Mouse (Mus musculus): Measurements from ENCODE around the gene Rpl13a. TPM values are rescaled to one million over a fixed set of nuclear protein-coding genes. Genes with fewer than 3 reads are reported as not detected.
A peak's percentile ranks its signal among the peaks of the same experiment; 100 is the strongest.

Gene Rpl13a
- total RNA-seq, 2 experiments from 2014 or later, result 608 to 639 TPM

- DNase-seq (ENCODE audit: low spot score in 2 of 2), result no peak
- intact Hi-C loops (cut with DNase I), result loop anchor here (5.0 to 10.0 kb wide), 2 partner anchors 41 to 214 kb away; partner anchors contain the start of gene Rps11
These were observed 47.5 kb downstream of the Rpl13a start for GRCm38 (mm10) chr7:45081016-45081415.

- intact Hi-C loops (cut with DNase I), result loop anchor here (2.0 to 10.0 kb wide), 3 partner anchors 42 to 215 kb away; partner anchors contain the start of genes Flt3l, Gm45713 and Rps11
- peak; percentile 92 to 95 for DNase-seq (ENCODE audit: low spot score in 2 of 2)
These were observed 48.7 kb downstream of the Rpl13a start for GRCm38 (mm10) chr7:45079856-45080255.

GRCm38 (mm10) chr7:45078513-45078912, 50.0 kb downstream of the Rpl13a start:
- peak; percentile 60 to 74 for DNase-seq (ENCODE audit: low spot score in 2 of 2)
- intact Hi-C loops (cut with DNase I), result loop anchor here (2.0 kb wide), 1 partner anchor 58 kb away; the partner anchor contains the start of genes Flt3l and Gm45713

GRCm38 (mm10) chr7:45077829-45078228, 50.7 kb downstream of the Rpl13a start:
- intact Hi-C loops (cut with DNase I), result loop anchor here (2.0 kb wide), 1 partner anchor 59 kb away; the partner anchor contains the start of genes Flt3l and Gm45713
- no peak for DNase-seq (ENCODE audit: low spot score in 2 of 2)

GRCm38 (mm10) chr7:45077322-45077721, 51.2 kb downstream of the Rpl13a start:
- intact Hi-C loops (cut with DNase I), result no loop called here

GRCm38 (mm10) chr7:45076501-45076900, 52.1 kb downstream of the Rpl13a start:
- no peak for DNase-seq (ENCODE audit: low spot score in 2 of 2)
- intact Hi-C loops (cut with DNase I), result no loop called here

More at GRCm38 (mm10) chr7:45077322-45077721, 51.2 kb downstream of the Rpl13a start:
- DNase-seq (ENCODE audit: low spot score in 2 of 2), result no peak

Small RNAs within 50 kb of the gene (microRNA-seq; reads per million reads assigned to microRNA genes)
- gene Mir150 (897 to 1,153 reads per million in 2 experiments), gene Mir5121 (16.1 to 16.2 reads per million in 2 experiments), gene Mir7055 (4.0 to 4.5 reads per million in 2 experiments)

Other genes with a start within 250 kb of the Rpl13a start
- gene Med25, start 236.0 kb downstream of the Rpl13a start, total RNA-seq (2021), result 100 to 1,000 TPM in 1 of 2 experiments, 10 to 100 TPM in 1; 92.5 to 103 TPM
- 10 to 100 TPM; 20.4 to 22.9 TPM for gene Fuz, start 232.7 kb downstream of the Rpl13a start, total RNA-seq (2021)
- 100 to 1,000 TPM; 381 to 392 TPM for gene Ap2a1, start 199.3 kb downstream of the Rpl13a start, total RNA-seq (2021)
- 1 to 10 TPM; 2.6 to 2.8 TPM for gene Tsks, start 185.6 kb downstream of the Rpl13a start, total RNA-seq (2021)
- 100 to 1,000 TPM in 1 of 2 experiments, 10 to 100 TPM in 1; 97.4 to 101 TPM for gene Cpt1c, start 153.9 kb downstream of the Rpl13a start, total RNA-seq (2021)
- gene Prmt1, start 142.2 kb downstream of the Rpl13a start, total RNA-seq (2021), result 100 to 1,000 TPM; 166 to 183 TPM
- 10 to 100 TPM; 26.7 to 30.4 TPM for gene Irf3, start 131.1 kb downstream of the Rpl13a start, total RNA-seq (2021)
- 1 to 10 TPM; 2.7 to 3.3 TPM for gene Bcl2l12, start 130.0 kb downstream of the Rpl13a start, total RNA-seq (2021)
- 100 to 1,000 TPM; 153 to 162 TPM for gene Scaf1, start 112.4 kb downstream of the Rpl13a start, total RNA-seq (2021)
- 10 to 100 TPM; 11.4 to 13.0 TPM for gene Rras, start 110.8 kb downstream of the Rpl13a start, total RNA-seq (2021)
- 10 to 100 TPM; 61.4 to 65.7 TPM for gene Prr12, start 75.9 kb downstream of the Rpl13a start, total RNA-seq (2021)
- 10 to 100 TPM; 52.4 to 54.1 TPM for gene Nosip, start 66.3 kb downstream of the Rpl13a start, total RNA-seq (2021)
- gene Prrg2, start 66.1 kb downstream of the Rpl13a start, total RNA-seq (2021), result 1 to 10 TPM; 6.6 to 7.1 TPM
- gene Rcn3, start 36.5 kb downstream of the Rpl13a start, total RNA-seq (2021), result 1 to 10 TPM; 7.5 to 7.8 TPM
- gene Fcgrt, start 24.9 kb downstream of the Rpl13a start, total RNA-seq (2021), result 10 to 100 TPM; 21.0 to 22.8 TPM
- gene Rps11, start 4.3 kb downstream of the Rpl13a start, total RNA-seq (2021), result 100 to 1,000 TPM; 402 to 406 TPM
- gene Gm45713, start 7.5 kb upstream of the Rpl13a start, total RNA-seq (2021), result not detected
- 1 to 10 TPM; 2.4 to 3.2 TPM for gene Flt3l, start 7.7 kb upstream of the Rpl13a start, total RNA-seq (2021)
- 10 to 100 TPM; 46.9 to 48.4 TPM for gene Pih1d1, start 25.5 kb upstream of the Rpl13a start, total RNA-seq (2021)
- gene Aldh16a1, start 25.8 kb upstream of the Rpl13a start, total RNA-seq (2021), result 10 to 100 TPM; 10.7 to 13.5 TPM
- 1,000 to 10,000 TPM; 1,570 to 1,628 TPM for gene Slc17a7, start 35.2 kb upstream of the Rpl13a start, total RNA-seq (2021)
- gene Gfy, start 50.8 kb upstream of the Rpl13a start, total RNA-seq (2021), result under 1 TPM in 1 of 2 experiments, not detected in 1; 0.18 TPM
- gene Pth2, start 52.2 kb upstream of the Rpl13a start, total RNA-seq (2021), result not detected
- gene Ccdc155, start 76.1 kb upstream of the Rpl13a start, total RNA-seq (2021), result 1 to 10 TPM; 3.0 to 3.5 TPM
- 10 to 100 TPM; 13.7 to 17.3 TPM for gene Dkkl1, start 83.4 kb upstream of the Rpl13a start, total RNA-seq (2021)
- 1 to 10 TPM; 5.6 to 6.1 TPM for gene Tead2, start 87.0 kb upstream of the Rpl13a start, total RNA-seq (2021)
- gene Cd37, start 110.4 kb upstream of the Rpl13a start, total RNA-seq (2021), result 1 to 10 TPM; 3.4 to 4.0 TPM
- 1 to 10 TPM in 1 of 2 experiments, under 1 TPM in 1; 0.97 to 1.1 TPM for gene Slc6a16, start 112.3 kb upstream of the Rpl13a start, total RNA-seq (2021)
- under 1 TPM; 0.40 to 0.59 TPM for gene Slc6a21, start 148.8 kb upstream of the Rpl13a start, total RNA-seq (2021)
- gene Trpm4, start 205.0 kb upstream of the Rpl13a start, total RNA-seq (2021), result 10 to 100 TPM; 19.5 to 21.3 TPM
- 1 to 10 TPM in 1 of 2 experiments, under 1 TPM in 1; 0.99 to 1.2 TPM for gene Hrc, start 206.5 kb upstream of the Rpl13a start, total RNA-seq (2021)
- 100 to 1,000 TPM; 159 to 168 TPM for gene Ppfia3, start 238.3 kb upstream of the Rpl13a start, total RNA-seq (2021)
- 100 to 1,000 TPM; 198 to 216 TPM for gene Lin7b, start 241.8 kb upstream of the Rpl13a start, total RNA-seq (2021)

Measured in left cerebral cortex, postnatal 14 days (tissue).